Mouse (Mus musculus) adrenal gland, adult 8-10 months (tissue): ENCODE data around the gene Tmem38b. TPM values are rescaled to one million over a fixed set of nuclear protein-coding genes. Genes with fewer than 3 reads are reported as not detected.
"Not testable (repeated sequence)": the region's sequence is repeated elsewhere in the genome, so short reads cannot be mapped to it uniquely, and the experiment has no call there.

Source experiments
- DNase-seq: peaks from one replicate; pipeline ENCODE4 v3.0.0; 2022
- total RNA-seq, 4 experiments: library from RNA; stranded (reverse); gene quantifications; 2 replicates each; pipeline ENCODE4 v1.2.4; 2022

Tmem38b gene
- 10 to 100 TPM; 15.8 to 30.8 (median 20.0) TPM for total RNA-seq

DNA sequence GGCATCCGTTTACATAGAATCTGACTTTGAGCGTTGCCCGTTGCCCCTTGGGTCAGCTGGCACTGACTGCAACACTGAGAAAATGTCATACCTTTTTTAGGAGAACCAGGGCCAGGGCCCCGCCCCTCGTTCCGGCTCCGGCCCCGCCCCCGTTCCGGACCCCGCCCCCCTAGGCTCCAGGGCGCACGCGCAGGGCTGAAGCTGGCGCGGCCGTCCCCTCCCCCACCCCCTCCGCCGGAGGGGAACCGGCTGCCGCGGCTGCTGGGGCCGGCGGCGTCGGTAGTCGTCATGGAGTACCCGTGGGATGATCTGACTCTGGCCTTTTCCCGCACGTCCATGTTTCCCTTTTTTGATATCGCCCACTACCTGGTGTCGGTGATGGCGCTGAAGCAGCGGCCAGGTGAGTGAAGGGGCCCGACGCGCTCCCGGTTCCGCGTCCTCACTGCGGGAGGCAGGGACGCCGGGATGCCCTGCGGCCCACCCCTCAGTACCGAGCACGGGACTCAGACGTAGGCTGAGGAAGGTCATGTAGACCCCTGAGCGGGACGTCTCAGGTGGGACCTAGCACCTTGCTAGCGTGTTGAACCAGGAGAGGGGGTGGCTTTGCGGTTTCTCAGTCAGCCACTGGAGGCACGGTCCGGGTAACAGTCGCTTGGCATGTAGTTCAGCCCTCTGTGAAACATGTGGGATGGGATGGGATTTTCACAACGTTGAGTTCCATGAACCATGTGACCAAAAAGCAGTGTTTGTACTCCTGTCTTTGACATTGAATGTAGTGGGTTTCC lies at the start of gene Tmem38b:
Tmem38b (plus strand) TSS at position 225 of the 785 bp plus-strand sequence.
- DNase-seq, result peak; percentile 41

DNA sequence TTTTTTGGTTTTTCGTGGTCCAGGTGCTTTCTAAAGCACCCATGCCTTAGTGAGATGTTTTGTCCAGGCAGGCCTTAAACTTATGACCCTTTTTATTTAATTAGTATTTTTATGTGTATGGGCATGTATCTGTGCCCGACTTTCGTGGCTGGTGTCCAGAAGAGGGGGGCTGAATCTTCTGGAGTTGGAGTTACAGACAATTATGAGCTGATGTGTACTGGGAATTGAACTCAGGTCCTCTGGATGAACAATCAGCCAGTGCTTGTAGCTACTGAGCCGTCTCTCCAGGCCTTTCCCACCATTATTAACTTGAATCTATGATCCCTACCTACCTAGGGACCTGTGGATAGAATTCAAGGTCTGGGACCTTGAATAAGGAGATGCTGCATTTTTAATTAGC lies 44.4 kb upstream of the Tmem38b start:
- no peak for DNase-seq

DNA sequence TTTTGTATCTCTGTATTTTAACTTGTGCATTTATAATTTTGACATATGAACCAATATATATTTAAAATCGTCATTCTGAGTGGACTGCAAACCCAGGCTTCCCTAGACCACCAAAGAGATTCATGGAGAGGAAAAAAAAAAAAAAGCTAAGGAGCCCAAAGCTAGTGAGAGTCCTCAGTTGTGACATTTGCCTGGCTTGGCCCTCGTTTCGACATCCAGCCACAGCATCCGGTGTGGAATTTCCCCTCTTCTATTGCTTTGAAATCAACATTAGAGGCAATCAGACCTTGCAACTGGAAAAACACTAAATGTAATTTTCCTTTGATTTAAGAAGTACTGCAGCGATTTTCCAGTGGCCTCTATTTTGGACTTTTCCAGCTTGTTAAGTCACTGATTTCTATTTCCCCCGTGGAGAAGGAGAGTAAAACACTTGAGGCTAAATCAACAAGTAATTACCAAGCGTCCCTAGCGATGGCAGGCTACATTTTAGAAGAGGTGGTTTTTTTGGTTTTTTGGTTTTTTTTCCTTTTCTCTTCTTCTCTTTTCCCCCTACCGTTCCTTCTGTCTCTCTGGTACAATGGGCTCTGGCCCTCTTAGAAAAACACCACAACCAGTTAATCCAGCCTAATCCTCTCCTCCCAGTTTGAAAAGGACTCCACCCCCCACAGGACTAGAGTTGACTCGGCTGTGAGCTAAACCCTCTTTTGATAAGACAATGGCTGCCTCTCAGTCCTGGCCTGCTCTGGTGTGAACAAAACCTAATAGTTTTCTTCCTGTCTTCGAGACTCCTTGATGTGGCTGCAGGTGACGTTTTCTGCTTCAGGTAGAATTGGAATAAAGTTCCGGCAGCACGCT lies 43.4 kb upstream of the Tmem38b start:
- no peak for DNase-seq

DNA sequence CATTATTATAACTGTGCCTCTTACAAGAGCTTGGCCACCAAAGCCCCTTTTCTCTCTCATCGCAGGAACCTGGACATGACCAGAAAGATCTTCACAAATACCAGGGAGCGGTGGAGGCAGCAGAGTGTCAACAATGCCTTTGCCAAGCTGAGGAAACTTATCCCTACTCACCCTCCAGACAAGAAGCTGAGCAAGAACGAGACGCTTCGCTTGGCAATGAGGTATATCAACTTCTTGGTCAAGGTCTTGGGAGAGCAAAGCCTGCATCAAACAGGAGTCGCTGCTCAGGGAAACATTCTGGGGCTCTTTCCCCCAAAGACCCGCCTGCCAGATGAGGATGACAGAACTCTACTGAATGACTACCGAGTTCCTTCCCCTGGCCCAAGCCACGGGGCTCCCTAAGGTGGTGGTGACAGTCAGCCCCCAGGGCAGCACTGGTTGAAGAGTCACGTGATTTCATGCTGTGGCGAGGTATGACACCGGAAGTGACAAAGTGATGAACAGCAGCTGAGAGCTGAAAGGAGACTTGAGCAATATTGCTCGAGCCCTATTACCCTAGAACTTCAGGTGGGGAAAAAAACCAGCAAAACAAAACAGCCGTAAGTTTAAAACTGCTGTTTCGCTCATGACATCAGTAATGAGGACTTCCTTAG lies 40.0 kb upstream of the Tmem38b start:
- no peak for DNase-seq

DNA sequence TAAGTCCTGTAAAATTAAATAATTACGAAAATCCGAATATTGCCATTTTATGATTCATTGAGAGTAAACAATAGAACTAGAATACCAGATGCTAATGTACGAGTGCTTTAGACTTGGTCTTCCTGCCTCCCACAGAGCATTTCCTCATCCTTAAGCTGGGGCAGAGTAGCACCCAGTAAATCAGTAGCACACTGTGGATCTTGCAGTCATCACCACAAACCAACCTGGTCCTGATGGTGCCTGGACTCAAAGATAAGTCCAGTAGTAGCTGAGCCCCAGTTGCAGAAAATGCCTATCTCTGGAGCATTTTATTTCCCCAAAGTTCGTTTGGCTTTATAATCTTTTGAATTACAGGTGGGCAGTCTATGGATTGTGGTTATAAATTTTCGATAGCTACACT lies 39.0 kb upstream of the Tmem38b start:
- DNase-seq, result no peak

DNA sequence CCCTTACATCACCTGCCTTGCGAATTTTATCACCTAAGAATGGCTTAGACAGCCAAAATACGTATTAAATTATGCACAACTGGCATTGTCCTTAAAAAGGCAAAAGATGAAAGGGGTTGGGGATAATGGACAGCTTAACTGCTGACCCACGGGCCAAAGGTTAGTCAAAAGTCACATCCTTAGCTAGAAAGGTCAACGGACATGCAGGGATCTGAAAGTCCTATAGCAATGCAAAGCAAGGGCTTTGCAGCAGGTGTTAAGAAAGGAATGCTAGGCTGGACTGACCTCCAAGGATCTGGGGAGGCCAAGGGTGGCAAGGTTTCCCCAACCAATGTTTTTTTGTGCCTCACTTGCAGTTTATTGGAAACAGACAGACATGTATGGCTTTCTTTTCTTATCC lies 36.5 kb upstream of the Tmem38b start:
- DNase-seq, result no peak

DNA sequence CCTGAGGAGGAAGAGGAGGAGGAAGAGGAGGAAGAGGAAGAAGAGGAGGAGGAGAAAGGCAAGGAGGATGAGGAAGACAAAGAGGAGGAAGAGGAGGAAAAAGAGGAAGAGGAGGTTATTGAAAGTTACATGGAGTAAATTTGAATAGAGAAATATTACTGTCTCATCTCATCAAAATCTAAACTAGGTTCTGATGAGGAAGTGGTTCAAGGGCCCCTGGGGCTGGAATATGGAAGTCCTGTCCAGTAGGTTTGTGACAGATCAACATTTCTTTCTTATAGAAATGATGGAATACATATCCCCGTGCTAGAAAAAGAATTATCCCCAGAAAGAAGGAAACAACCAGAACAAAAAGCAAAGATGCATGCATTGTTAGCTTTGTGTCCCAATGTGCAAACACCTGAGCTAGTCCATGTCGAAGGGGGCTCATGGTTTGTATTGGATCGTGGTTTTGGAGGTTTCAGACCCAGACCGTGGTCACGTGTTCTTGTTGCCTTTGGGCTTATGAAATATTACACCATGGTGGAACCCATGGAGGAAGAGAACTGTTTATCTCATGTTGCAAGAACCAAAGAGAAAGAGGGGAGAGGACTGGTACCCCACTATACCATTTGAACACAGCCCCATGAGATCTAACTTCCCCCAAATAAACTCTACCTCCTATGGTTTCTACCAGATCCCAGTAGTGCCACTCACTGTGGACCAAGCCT lies 31.4 kb upstream of the Tmem38b start:
- DNase-seq, result no peak

DNA sequence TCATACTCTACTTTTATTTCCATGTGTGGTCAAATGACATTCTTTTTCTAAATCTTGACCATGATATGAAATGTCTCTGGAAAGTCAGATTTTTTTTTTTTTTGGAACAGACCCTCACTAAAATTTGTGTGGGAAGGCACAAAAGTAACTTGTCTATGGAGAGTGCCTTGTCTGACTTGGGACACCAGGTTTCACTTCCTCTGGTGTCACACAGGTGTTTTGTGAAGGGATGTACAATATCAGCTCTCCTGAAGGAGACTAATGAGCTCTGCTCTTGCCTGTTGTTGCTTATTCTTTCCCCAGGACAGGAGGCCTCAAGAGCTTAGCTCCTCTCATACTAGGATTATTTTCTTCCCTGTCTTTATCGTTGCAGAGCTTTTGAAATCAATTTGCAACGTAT lies 30.8 kb upstream of the Tmem38b start:
- no peak for DNase-seq

DNA sequence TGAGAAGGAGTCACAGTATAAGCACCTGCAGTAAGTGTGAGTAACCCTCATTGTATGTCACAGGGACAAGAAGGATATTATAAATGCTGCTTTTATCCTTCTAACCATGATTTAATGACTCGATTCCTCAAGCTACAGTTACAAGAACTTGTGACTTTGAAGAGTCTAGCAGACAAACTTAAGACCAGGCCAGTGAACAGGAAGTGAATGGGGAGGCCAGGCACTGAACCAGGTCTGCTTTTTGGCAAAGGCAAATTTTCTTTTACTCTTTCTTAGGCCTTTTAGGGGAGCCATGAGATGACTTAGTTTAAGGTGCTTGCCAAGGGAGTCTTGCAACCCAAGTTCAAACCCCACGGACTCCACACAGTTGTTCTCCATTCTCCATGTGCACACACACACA lies 30.1 kb upstream of the Tmem38b start:
- no peak for DNase-seq

DNA sequence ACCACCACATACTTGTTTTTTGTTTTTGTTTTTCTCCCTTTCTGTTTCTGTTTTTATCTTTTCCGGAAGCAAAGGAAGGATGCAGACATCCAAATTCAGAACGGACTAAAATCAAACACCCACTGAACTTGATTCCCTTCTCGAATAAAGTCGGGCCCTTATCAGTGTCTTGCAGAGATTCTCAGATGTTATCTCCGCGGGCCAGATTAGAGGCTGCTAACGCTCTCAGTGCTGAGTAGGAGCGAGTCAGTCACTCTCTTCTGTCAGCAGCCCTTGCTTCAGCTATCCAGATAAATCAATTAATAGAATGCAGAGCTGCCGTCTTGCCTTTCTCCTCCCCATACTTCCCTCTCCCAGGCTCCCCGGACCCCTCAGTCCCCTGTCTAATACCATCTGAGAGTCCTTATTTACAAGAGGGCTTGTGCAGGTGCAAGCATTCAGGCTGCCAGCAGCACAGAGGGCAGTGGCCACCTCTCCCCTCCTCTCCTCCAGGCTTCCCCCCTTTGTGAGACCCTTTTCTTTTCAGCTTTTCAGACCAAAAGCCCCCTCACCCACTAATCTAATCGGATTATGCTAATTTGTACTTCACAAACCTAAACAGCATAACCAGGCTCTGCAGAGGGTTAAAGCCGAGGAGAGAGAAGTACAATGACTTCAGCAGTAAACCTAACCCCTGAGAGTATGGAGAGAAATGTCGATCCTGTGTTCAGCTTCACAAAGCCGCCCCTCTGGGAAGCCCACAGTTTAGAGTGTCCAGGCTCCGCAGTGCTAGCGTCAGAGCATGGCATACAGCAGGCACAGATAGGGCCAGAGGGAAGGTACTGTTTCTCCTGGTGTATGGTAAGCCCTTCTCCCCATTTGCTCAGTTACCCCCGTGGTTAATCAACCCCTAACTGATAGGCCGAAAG lies 28.7 kb upstream of the Tmem38b start:
- DNase-seq, result no peak

DNA sequence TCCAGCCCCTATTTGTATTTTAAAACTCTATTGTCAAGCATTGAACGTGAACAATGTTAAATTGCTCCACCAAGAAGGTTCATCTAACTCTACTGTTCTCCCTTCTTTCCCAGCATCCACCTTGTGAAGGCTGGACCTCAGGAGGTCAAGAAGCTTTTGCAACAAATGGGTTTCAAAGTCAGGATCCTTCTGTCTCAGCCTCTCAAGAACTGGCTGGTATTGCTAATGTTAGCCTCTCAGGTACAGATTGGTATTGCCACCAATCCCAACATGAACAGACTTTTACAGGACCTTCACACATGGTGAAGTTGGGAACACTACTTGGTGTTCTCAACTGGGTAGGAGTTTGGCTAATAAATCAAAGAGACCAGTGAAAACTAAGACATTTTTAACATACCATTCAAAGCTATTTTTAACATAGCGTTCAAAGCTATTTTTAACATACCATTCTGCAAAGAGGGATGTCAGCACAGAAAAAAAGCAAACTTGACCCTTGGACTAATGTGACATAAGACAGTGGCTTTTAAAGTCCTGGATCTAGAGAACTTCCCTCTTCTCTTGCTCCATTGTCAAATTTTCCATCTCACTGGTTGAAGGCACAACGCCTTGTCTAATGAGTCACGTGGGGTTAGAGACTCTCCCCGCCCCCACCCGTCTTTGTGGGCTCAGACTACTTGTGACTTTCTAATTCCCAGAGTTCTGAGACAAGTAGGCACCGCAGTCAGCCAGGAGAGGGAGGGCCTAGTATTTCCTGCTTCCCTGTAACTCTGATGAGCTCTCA lies 26.8 kb upstream of the Tmem38b start:
- DNase-seq, result no peak

DNA sequence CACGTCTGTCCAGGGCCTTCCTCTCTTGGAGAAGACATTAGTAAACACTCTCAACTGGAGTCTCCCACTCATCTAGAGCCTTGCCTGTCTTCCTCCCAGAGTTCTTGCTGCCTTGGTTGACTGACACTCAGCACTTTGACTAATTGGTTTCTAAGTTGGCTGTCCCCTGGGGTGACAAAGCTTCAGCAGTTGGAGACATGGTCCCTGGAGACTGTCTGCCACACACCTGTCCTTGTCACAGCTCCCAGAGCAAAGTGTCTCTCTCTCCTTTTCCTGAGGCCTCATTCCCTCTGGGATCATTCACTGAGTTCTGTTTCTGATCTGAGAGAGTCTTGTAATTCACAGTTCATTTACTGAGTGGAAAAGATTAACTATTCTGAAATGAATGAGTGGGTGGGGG lies 26.1 kb upstream of the Tmem38b start:
- no peak for DNase-seq

DNA sequence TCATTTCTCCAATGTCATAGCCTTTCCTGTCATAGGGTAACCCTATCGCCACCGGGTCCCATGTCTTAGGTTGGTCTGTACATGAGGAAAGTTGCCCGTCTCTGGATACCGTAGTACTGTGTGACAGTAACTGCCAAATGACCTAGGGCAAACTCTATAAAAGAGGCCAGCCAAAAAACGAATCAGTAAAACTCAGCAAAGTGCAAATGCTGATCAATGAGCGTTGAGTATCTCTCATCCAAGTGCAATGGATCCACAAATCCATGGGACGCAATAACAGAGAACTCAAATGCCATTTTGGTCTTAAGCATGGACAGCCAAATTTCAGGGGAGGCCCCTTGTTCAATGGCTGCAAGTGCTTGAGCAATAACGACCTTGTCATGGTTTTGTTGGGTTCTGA lies 22.2 kb upstream of the Tmem38b start:
- DNase-seq, result not testable (repeated sequence)

DNA sequence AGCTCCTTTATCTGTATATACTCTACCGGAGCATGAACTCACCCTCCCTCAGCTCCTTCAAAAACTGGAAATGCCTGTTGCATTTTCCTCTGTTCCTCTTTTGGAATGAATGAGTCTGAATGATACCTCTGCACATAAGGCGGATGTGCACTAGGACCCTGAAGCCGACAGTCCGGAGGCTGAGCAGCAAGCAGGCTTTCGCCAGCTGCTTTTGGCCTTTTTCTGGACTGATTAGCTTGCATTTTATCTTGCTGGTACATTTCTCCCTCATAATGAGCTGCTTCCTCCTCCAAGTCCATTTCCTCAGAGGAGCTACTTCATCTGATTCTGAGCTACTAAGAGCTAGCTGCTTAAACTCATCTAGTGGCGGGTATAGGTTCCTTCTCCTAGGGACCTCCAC lies 19.4 kb upstream of the Tmem38b start:
- DNase-seq, result not testable (repeated sequence)

DNA sequence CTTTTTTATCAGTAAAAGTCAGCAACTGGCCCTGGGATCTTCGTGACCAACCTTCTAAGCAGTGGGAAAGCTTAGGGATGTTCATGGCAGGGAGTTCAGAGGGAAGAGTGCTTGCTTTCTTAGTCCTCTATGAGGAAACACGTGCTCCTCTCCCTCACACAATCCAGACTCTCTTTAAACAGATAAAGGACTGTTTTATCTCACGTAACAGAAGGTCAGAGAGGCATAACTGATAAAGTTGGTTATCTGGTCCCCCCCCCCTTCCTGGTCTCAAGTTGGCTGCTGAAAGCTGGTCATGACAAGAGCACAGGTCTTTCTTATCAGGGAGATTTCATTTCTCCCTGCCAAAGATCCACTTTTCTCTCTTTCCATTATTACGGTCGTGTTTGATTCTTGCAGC lies 7.5 kb upstream of the Tmem38b start:
- DNase-seq, result no peak

DNA sequence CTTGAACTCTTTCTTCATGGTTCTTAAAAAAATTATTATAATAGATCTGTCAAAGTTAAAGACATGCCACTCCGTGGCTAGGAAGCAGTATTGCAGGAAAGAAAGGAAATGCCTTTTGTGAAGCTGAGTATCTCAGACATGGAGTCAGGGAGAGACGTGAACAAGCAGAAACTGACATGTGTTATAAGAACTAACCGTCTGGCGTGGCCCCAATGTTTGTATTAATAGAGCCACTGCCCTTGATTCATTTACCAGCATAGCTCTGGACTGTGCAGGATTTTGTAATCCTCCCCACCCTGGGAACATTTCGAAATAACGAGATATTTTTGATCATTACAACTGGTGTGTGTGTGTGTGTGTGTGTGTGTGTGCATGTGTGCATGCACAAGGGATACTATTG lies 2.1 kb upstream of the Tmem38b start:
- DNase-seq, result peak; percentile 61

DNA sequence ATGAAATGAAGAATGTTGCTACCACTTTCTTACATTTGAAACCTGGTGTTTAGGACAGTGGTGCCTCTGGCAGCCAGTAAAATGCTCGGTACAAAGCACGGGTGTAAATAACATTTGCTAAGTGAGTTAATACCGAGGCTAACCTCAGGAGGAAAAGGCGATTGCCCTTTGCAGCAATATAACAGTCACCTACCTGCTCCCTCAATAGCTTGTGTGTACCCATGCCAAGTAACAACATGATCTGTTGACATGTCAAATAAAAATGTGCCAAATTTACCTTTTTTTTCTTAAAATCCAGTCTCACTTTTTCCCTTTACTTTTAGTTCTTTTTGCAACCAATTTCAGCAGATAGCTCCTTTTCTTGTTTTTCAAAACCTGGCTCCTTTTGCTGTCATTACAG lies 1.0 kb upstream of the Tmem38b start:
- DNase-seq, result no peak

DNA sequence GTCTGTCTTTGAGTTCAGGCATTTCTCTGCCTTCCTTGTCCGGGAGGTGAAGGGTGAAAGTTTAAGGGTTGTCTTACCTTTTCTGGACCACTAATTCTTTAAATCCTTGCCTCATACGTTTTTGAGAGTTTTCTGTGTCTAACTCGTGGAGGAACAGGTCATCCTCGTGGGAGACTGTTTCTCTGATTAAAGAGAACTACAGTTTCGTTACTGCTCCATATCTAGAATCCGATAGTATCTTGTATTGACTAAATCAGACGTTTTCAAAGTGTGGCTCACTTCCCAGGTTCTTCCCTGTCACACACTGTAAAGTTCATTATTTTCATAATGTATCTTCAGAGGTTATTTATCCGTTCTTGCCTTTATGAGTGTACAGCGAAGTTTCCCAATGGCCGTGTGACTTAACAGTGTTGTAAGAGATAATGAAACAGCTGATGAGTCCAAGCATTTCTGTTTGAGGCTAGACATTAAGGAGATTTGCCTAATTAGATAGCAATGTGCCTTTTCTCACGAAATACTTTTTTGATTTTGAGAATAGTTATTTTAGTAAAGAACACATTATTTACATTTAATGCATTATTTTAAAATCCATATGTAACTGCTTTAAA lies 900 bp downstream of the Tmem38b start:
- no peak for DNase-seq

DNA sequence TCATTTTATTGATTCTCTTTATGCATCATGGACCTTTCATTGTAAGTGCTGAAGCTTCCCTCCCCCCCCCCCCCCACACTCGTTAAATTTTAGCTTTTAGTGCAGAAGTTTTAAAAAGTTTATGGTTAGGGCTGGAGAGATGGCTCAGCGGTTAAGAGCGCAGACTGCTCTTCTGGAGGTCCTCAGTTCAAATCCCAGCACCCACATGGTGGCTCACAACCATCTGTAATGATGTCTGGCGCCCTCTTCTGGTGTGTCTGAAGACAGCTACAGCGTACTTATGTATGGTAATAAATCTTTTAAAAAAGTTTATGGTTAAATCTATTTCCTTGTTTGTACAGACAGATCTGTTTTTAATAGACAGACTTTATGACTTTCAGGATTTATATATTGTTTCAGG lies 2.0 kb downstream of the Tmem38b start:
- DNase-seq, result no peak

DNA sequence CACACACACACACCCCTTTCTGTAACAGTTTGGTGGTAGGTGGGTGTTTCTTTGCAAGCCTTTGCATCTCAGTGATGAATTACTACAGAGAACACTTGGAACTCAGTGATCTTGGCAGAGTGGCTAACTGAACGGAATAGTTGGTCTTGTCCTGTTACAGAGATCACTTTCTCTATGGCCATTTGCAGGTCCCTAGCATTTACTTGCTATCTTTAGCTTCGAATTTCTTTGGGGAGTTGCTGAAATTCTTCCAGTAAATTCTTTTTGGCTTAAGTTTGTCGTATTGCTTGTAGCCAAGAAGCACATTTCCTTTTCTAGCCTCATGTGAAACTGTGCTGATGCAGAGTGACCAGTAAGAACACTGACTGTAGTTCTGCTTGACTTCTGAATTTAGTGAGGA lies 3.1 kb downstream of the Tmem38b start:
- DNase-seq, result no peak
